Mouse (Mus musculus) frontal cortex, adult (tissue): Measurements from ENCODE around the gene Lcn4.
"Not testable (repeated sequence)": the region's sequence is repeated elsewhere in the genome, so short reads cannot be mapped to it uniquely, and the experiment has no call there.

ENCODE experiments used
- ATAC-seq: cut with Nextera tagmentation; 2 replicates; pipeline ENCODE4 v1.9.2; 2017; ENCODE audit warnings: mild to moderate bottlenecking, moderate library complexity, mixed read lengths; ENCODE audit not compliant: low TSS enrichment

The Lcn4 gene

GRCm38 (mm10) chr2:26671182-26671581 is at the start of gene Lcn4:
Lcn4 (minus strand) TSS chr2:26671282.
- ATAC-seq, result no peak

GRCm38 (mm10) chr2:26686171-26686675 is 15.1 kb upstream of the Lcn4 start:
- ATAC-seq, result no peak

GRCm38 (mm10) chr2:26668746-26669145 is 2.3 kb downstream of the Lcn4 start:
- ATAC-seq, result no peak

GRCm38 (mm10) chr2:26663551-26663950 is 7.5 kb downstream of the Lcn4 start:
- ATAC-seq, result not testable (repeated sequence)

GRCm38 (mm10) chr2:26663112-26663511 is 8.0 kb downstream of the Lcn4 start:
- no peak for ATAC-seq

GRCm38 (mm10) chr2:26662509-26662882 is 8.6 kb downstream of the Lcn4 start:
- ATAC-seq, result no peak

GRCm38 (mm10) chr2:26661768-26662508 is 9.1 kb downstream of the Lcn4 start:
- no peak for ATAC-seq

GRCm38 (mm10) chr2:26661143-26661752 is 9.8 kb downstream of the Lcn4 start:
- no peak for ATAC-seq

- no peak for ATAC-seq
Observed at GRCm38 (mm10) chr2:26657426-26657825, 13.7 kb downstream of the Lcn4 start.

GRCm38 (mm10) chr2:26654687-26655086 is 16.4 kb downstream of the Lcn4 start:
- ATAC-seq, result no peak

- peak; percentile 98 for ATAC-seq
Observed at GRCm38 (mm10) chr2:26646643-26647293, 24.3 kb downstream of the Lcn4 start.

- no peak for ATAC-seq
Observed at GRCm38 (mm10) chr2:26643942-26644341, 27.1 kb downstream of the Lcn4 start.

- ATAC-seq, result no peak
Observed at GRCm38 (mm10) chr2:26641006-26641647, 30.0 kb downstream of the Lcn4 start.

- peak; percentile 88 for ATAC-seq
Observed at GRCm38 (mm10) chr2:26639838-26640830, 30.9 kb downstream of the Lcn4 start.

GRCm38 (mm10) chr2:26639083-26639482 is 32.0 kb downstream of the Lcn4 start:
- ATAC-seq, result 0 out of 2 replicates have a peak, but pooled peaks have one; percentile 11

- no peak for ATAC-seq
Observed at GRCm38 (mm10) chr2:26638572-26638971, 32.5 kb downstream of the Lcn4 start.

GRCm38 (mm10) chr2:26638039-26638438 is 33.0 kb downstream of the Lcn4 start:
- ATAC-seq, result no peak

GRCm38 (mm10) chr2:26637316-26637932 is 33.7 kb downstream of the Lcn4 start:
- no peak for ATAC-seq

- no peak for ATAC-seq
Observed at GRCm38 (mm10) chr2:26636325-26636635, 34.8 kb downstream of the Lcn4 start.

GRCm38 (mm10) chr2:26635489-26636324 is 35.4 kb downstream of the Lcn4 start:
- ATAC-seq, result no peak
